Mouse (Mus musculus) MEL (cell line): ENCODE measurements at regions not wholly inside any gene's neighbourhood (a gene's known extent, or its start where the extent isn't known, plus 50 kb on each side); places are given as distances from the start of the nearest gene placed in this dataset.

Experiments used
- CTCF ChIP-seq, 3 experiments: IDR thresholded peaks in 2 of 3; conservative IDR thresholded peaks in 1 of 3; 2 replicates each; pipeline ENCODE4 v1.5.1; 2011 to 2012; ENCODE audit warnings: low read length in 3 of 3, low read depth in 2 of 3, mild to moderate bottlenecking in 2 of 3, improper control_type of control experiment in 1 of 3, inconsistent platforms in 1 of 3, mixed read lengths in 1 of 3, moderate library complexity in 1 of 3; ENCODE audit not compliant: control insufficient read depth in 1 of 3, insufficient read depth in 1 of 3, poor library complexity in 1 of 3, severe bottlenecking in 1 of 3
- EP300 ChIP-seq, 2 experiments: IDR thresholded peaks; 2 replicates each; pipeline ENCODE4 v1.6.1; 2011; ENCODE audit warnings: improper control_type of control experiment in 2 of 2, low read length in 2 of 2, low read depth in 1 of 2, mild to moderate bottlenecking in 1 of 2
- MAFK ChIP-seq: IDR thresholded peaks from 2 replicates; pipeline ENCODE4 v1.6.1; 2011; ENCODE audit warnings: low read depth, mild to moderate bottlenecking, low read length, improper control_type of control experiment, borderline replicate concordance
- NRF1 ChIP-seq: IDR thresholded peaks from 2 replicates; pipeline ENCODE4 v1.6.1; 2014; ENCODE audit warnings: low read depth, mild to moderate bottlenecking, inconsistent platforms, low read length, improper control_type of control experiment, moderate library complexity; ENCODE audit not compliant: poor library complexity, insufficient read depth, severe bottlenecking
- POLR2A ChIP-seq, 2 experiments: IDR thresholded peaks; 2 replicates each; pipeline ENCODE4 v1.6.1; 2011 to 2012; ENCODE audit warnings: low read length in 2 of 2, mild to moderate bottlenecking in 2 of 2, control low read depth in 1 of 2, improper control_type of control experiment in 1 of 2, low read depth in 1 of 2, moderate library complexity in 1 of 2; ENCODE audit not compliant: control insufficient read depth in 1 of 2, insufficient read depth in 1 of 2, poor library complexity in 1 of 2
- POLR2AphosphoS2 ChIP-seq: IDR thresholded peaks from 2 replicates; pipeline ENCODE4 v1.6.1; 2011; ENCODE audit warnings: low read length, improper control_type of control experiment
- USF1 ChIP-seq: IDR thresholded peaks from 2 replicates; pipeline ENCODE4 v1.6.1; 2014; ENCODE audit warnings: low read depth, mild to moderate bottlenecking, inconsistent platforms, low read length, improper control_type of control experiment, moderate library complexity
- ZC3H11A ChIP-seq: IDR thresholded peaks from 2 replicates; pipeline ENCODE4 v1.6.1; 2012; ENCODE audit warnings: low read depth, mild to moderate bottlenecking, inconsistent platforms, low read length, improper control_type of control experiment

DNA sequence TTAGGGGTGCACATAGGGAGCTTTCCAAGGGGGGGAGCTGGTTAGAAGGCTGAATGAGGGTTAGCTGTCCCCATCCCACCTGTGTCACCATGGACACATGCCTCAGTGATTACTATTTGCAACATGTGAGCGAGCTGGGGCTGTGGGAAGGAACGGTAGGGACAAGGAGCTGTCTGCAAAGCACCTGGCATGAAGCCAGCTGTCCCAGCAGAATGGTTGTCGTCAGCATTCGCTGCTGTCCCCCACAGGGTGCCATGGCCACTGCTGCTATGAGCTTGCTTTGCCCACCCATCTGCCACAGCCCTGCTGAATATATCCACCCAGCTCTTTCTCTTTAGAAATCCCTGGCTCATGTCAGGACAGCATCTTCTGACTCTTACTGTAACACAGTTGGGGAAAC lies 96.8 kb upstream of the Gm26897 start:
- TF ChIP-seq USF1 (no peak), NRF1 (no peak), CTCF (IDR thresholded peaks at IDR 0.05 in 2 of 3, conservative IDR thresholded peaks at IDR 0.05 in 1 of 3; ENCODE audit: control insufficient read depth in 1 of 3, insufficient read depth in 1 of 3, low read depth in 2 of 3, low read length in 3 of 3, poor library complexity in 1 of 3, severe bottlenecking in 1 of 3) (no peak), ZC3H11A (no peak), POLR2A (IDR thresholded peaks at IDR 0.05; ENCODE audit: control insufficient read depth in 1 of 2, insufficient read depth in 1 of 2, low read depth in 1 of 2, low read length in 2 of 2, poor library complexity in 1 of 2) (no peak), MAFK (no peak), POLR2AphosphoS2 (no peak), EP300 (IDR thresholded peaks at IDR 0.05; ENCODE audit: low read depth in 1 of 2, low read length in 2 of 2) (no peak)
